Mouse (Mus musculus): ENCODE data around the gene Kdm6b. TPM values are rescaled to one million over a fixed set of nuclear protein-coding genes. Genes with fewer than 3 reads are reported as not detected.

Gene Kdm6b
- total and polyA plus RNA-seq, 3 experiments: 0.66 to 7.2 (median 5.7) TPM

- peaks cover 7 to 48% of the 10 kb centered on the region in 2 experiments for H3K36me3 ChIP-seq (replicated peaks in 1 of 2; ENCODE audit: control insufficient read depth in 1 of 2, insufficient read depth in 1 of 2, low read length in 1 of 2)
- H3K27me3 ChIP-seq (replicated peaks): no peaks in the 10 kb centered on the region
- H3K27ac ChIP-seq (ENCODE audit: insufficient read depth, low read depth): no peak overlapping the region
- no peak overlapping the region for H3K4me3 ChIP-seq (replicated peaks in 1 of 3; ENCODE audit: low read depth in 2 of 3, low read length in 2 of 3, poor library complexity in 1 of 3)
- no peak overlapping the region for H3K4me2 ChIP-seq (ENCODE audit: insufficient read depth, low read depth, poor library complexity, severe bottlenecking)
- dilution Hi-C loops (cut with MboI; ENCODE audit: extremely low pct_ligation_motif_present, extremely low pct_unique_long_range_greater_than_20kb, low sequenced_read_pairs) (no loop called here), in situ Hi-C loops (cut with MboI; ENCODE audit: low pct_ligation_motif_present, low pct_unique_long_range_greater_than_20kb, low sequenced_read_pairs) (no loop called here)
- peaks cover 6 to 14% of the 10 kb centered on the region in 2 experiments; a peak in 3 of 4 replicates for H3K4me1 ChIP-seq (ENCODE audit: control insufficient read depth in 1 of 2, insufficient read depth in 2 of 2)
- no peaks in the 10 kb centered on the region for H3K79me2 ChIP-seq (replicated peaks; ENCODE audit: control insufficient read depth, extremely low read depth, insufficient read depth, poor library complexity, severe bottlenecking)
- H3K9ac ChIP-seq (ENCODE audit: insufficient read depth, low read depth): no peak overlapping the region
- DNase-seq (ENCODE audit: extremely low read depth): no peak
- H3K9me3 ChIP-seq (replicated peaks; ENCODE audit: low read length): no peaks in the 10 kb centered on the region
- no peak for TF ChIP-seq KAT2A (IDR thresholded peaks at IDR 0.05; ENCODE audit: insufficient replicate concordance, low read length)
- TF ChIP-seq ZKSCAN1 (IDR thresholded peaks at IDR 0.05; ENCODE audit: borderline replicate concordance, low read depth, low read length): no peak
- TF ChIP-seq MYC (IDR thresholded peaks at IDR 0.05; ENCODE audit: low read depth, low read length): no peak
- no peak for TF ChIP-seq MAFK (IDR thresholded peaks at IDR 0.05; ENCODE audit: insufficient replicate concordance, low read length)
- no peak for TF ChIP-seq RCOR1 (conservative IDR thresholded peaks at IDR 0.05; ENCODE audit: low read depth, low read length)
- no peak for TF ChIP-seq HCFC1 (IDR thresholded peaks at IDR 0.05; ENCODE audit: low read depth, low read length)
- no peak for TF ChIP-seq UBTF (IDR thresholded peaks at IDR 0.05; ENCODE audit: low read depth, low read length)
- no peak for TF ChIP-seq ZC3H11A (IDR thresholded peaks at IDR 0.05; ENCODE audit: low read depth, low read length)
- TF ChIP-seq IRF4 (IDR thresholded peaks at IDR 0.05; ENCODE audit: low read depth, low read length): no peak
- TF ChIP-seq USF2 (conservative IDR thresholded peaks at IDR 0.05; ENCODE audit: low read depth, low read length): no peak
These were observed 35.7 kb downstream of the Kdm6b start for GRCm38 (mm10) chr11:69377766-69378165.

- H3K9ac ChIP-seq (ENCODE audit: insufficient read depth, low read depth): no peak overlapping the region
- DNase-seq (ENCODE audit: extremely low read depth): no peak
- TF ChIP-seq IRF4 (IDR thresholded peaks at IDR 0.05; ENCODE audit: low read depth, low read length) (no peak), MEF2A (IDR thresholded peaks at IDR 0.05; ENCODE audit: borderline replicate concordance, low read depth, low read length) (no peak), UBTF (IDR thresholded peaks at IDR 0.05; ENCODE audit: low read depth, low read length) (no peak), CTCF (conservative IDR thresholded peaks at IDR 0.05 in 1 of 2, IDR thresholded peaks at IDR 0.05 in 1 of 2; ENCODE audit: low read depth in 2 of 2, low read length in 2 of 2) (no peak), BHLHE40 (IDR thresholded peaks at IDR 0.05; ENCODE audit: low read depth, low read length) (no peak), JUND (conservative IDR thresholded peaks at IDR 0.05; ENCODE audit: low read depth, low read length) (no peak), POLR2A (IDR thresholded peaks at IDR 0.05; ENCODE audit: low read depth, low read length) (no peak)
- no peaks in the 10 kb centered on the region for H3K27me3 ChIP-seq (replicated peaks)
- H3K4me3 ChIP-seq (replicated peaks in 1 of 3; ENCODE audit: low read depth in 2 of 3, low read length in 2 of 3, poor library complexity in 1 of 3): no peak overlapping the region
- no peak overlapping the region for H3K27ac ChIP-seq (ENCODE audit: insufficient read depth, low read depth)
- no peaks in the 10 kb centered on the region for H3K79me2 ChIP-seq (replicated peaks; ENCODE audit: control insufficient read depth, extremely low read depth, insufficient read depth, poor library complexity, severe bottlenecking)
- in situ Hi-C loops (cut with MboI; ENCODE audit: low pct_ligation_motif_present, low pct_unique_long_range_greater_than_20kb, low sequenced_read_pairs) (no loop called here), dilution Hi-C loops (cut with MboI; ENCODE audit: extremely low pct_ligation_motif_present, extremely low pct_unique_long_range_greater_than_20kb, low sequenced_read_pairs) (no loop called here)
- H3K9me3 ChIP-seq (replicated peaks; ENCODE audit: low read length): no peaks in the 10 kb centered on the region
- H3K4me1 ChIP-seq (ENCODE audit: control insufficient read depth in 1 of 2, insufficient read depth in 2 of 2): peaks cover 8 to 25% of the 10 kb centered on the region in 2 experiments
- H3K36me3 ChIP-seq (replicated peaks in 1 of 2; ENCODE audit: control insufficient read depth in 1 of 2, insufficient read depth in 1 of 2, low read length in 1 of 2): peaks cover 7 to 53% of the 10 kb centered on the region in 2 experiments
- H3K4me2 ChIP-seq (ENCODE audit: insufficient read depth, low read depth, poor library complexity, severe bottlenecking): no peak overlapping the region
These were observed 37.8 kb downstream of the Kdm6b start for GRCm38 (mm10) chr11:69375646-69376045.
